Mouse (Mus musculus) embryonic stem cell, embryonic (primary cell): ENCODE measurements around the gene Ppm1l.

Experiments used
- CTCF ChIA-PET, 4 experiments: fragments of 300-600 bp in 2 of 4; fragments of 350-600 bp in 2 of 4; sonication (Branson Sonifier 250); formaldehyde crosslinking; loops; one replicate each; lab custom pipeline; 2022; ENCODE audit warnings: inconsistent platforms in 2 of 4; lab: Charles Lee
- POLR2A ChIA-PET, 4 experiments: fragments of 300-600 bp in 2 of 4; fragments of 350-600 bp in 2 of 4; sonication (Branson Sonifier 250); formaldehyde crosslinking; loops; one replicate each; lab custom pipeline; 2022; ENCODE audit warnings: antibody characterized with exemption in 4 of 4, inconsistent platforms in 1 of 4; lab: Charles Lee

Ppm1l gene

GRCm38 (mm10) chr3:69446989-69447388, 130.3 kb downstream of the Ppm1l start:
- POLR2A ChIA-PET, result no interaction called here
- CTCF ChIA-PET, result no interaction called here

- CTCF ChIA-PET, result no interaction called here
- POLR2A ChIA-PET, result interaction anchor here in 1 of 4 experiments (1.3 kb wide), 1 partner anchor 20 kb away, joined by 3 read pairs; no protein-coding TSS in a partner anchor
Measured at GRCm38 (mm10) chr3:69449041-69449440, 132.4 kb downstream of the Ppm1l start.

- CTCF ChIA-PET, result no interaction called here
- POLR2A ChIA-PET, result interaction anchor here in 1 of 4 experiments (0.6 to 1.4 kb wide), 2 partner anchors 172 to 315 kb away, joined by 3 read pairs; no protein-coding TSS in a partner anchor
Measured at GRCm38 (mm10) chr3:69454330-69454729, 137.7 kb downstream of the Ppm1l start.

- ChIA-PET CTCF (no interaction called here), POLR2A (no interaction called here)
Measured at GRCm38 (mm10) chr3:69456071-69456470, 139.4 kb downstream of the Ppm1l start.

GRCm38 (mm10) chr3:69458756-69459155, 142.1 kb downstream of the Ppm1l start:
- CTCF ChIA-PET, result no interaction called here
- POLR2A ChIA-PET, result interaction anchor here in 1 of 4 experiments (1.1 to 1.4 kb wide), 2 partner anchors 9 to 41 kb away, joined by 3 to 6 read pairs; no protein-coding TSS in a partner anchor

GRCm38 (mm10) chr3:69461956-69462355, 145.3 kb downstream of the Ppm1l start:
- ChIA-PET CTCF (no interaction called here), POLR2A (interaction anchor here in 1 of 4 experiments (0.9 kb wide), 1 partner anchor 411 kb away, joined by 3 read pairs; no protein-coding TSS in a partner anchor)

GRCm38 (mm10) chr3:69465751-69466150, 149.1 kb downstream of the Ppm1l start:
- ChIA-PET POLR2A (no interaction called here), CTCF (interaction anchor here in 2 of 4 experiments (0.6 kb wide), 2 partner anchors 30 to 149 kb away, joined by 4 to 6 read pairs; partner anchors contain the start of gene Ppm1l (in 1 of the 2))

- ChIA-PET POLR2A (interaction anchor here in 1 of 4 experiments (1.1 to 1.6 kb wide), 2 partner anchors 10 to 194 kb away, joined by 3 to 6 read pairs; no protein-coding TSS in a partner anchor), CTCF (interaction anchor here in 1 of 4 experiments (0.6 kb wide), 1 partner anchor 7 kb away, joined by 3 read pairs; no protein-coding TSS in a partner anchor)
Measured at GRCm38 (mm10) chr3:69468280-69469008, 151.8 kb downstream of the Ppm1l start.

- ChIA-PET CTCF (no interaction called here), POLR2A (interaction anchor here in 1 of 4 experiments (0.6 to 1.1 kb wide), 2 partner anchors 195 to 267 kb away, joined by 3 to 6 read pairs; no protein-coding TSS in a partner anchor)
Measured at GRCm38 (mm10) chr3:69469463-69470141, 152.9 kb downstream of the Ppm1l start.

- ChIA-PET CTCF (no interaction called here), POLR2A (no interaction called here)
Measured at GRCm38 (mm10) chr3:69470142-69470796, 153.6 kb downstream of the Ppm1l start.

- ChIA-PET CTCF (interaction anchor here in 1 of 4 experiments (0.6 kb wide), 1 partner anchor 8 kb away, joined by 3 read pairs; no protein-coding TSS in a partner anchor), POLR2A (interaction anchor here in 1 of 4 experiments (0.9 to 1.2 kb wide), 2 partner anchors 9 to 10 kb away, joined by 3 read pairs; no protein-coding TSS in a partner anchor)
Measured at GRCm38 (mm10) chr3:69475850-69476450, 159.3 kb downstream of the Ppm1l start.

- ChIA-PET CTCF (interaction anchor here in 2 of 4 experiments (0.6 to 2.5 kb wide), 2 partner anchors 241 to 249 kb away, joined by 3 to 11 read pairs; no protein-coding TSS in a partner anchor), POLR2A (interaction anchor here in 1 of 4 experiments (0.9 to 1.4 kb wide), 2 partner anchors 8 to 353 kb away, joined by 3 to 5 read pairs; partner anchors contain the start of gene Kpna4)
Measured at GRCm38 (mm10) chr3:69479937-69480336, 163.3 kb downstream of the Ppm1l start.

GRCm38 (mm10) chr3:69481835-69482234, 165.2 kb downstream of the Ppm1l start:
- CTCF ChIA-PET, result interaction anchor here in 2 of 4 experiments (0.6 to 2.5 kb wide), 5 partner anchors 74 to 243 kb away, joined by 3 to 11 read pairs (median 4); no protein-coding TSS in a partner anchor
- POLR2A ChIA-PET, result no interaction called here

GRCm38 (mm10) chr3:69484006-69484574, 167.4 kb downstream of the Ppm1l start:
- CTCF ChIA-PET, result no interaction called here

GRCm38 (mm10) chr3:69484582-69484981, 167.9 kb downstream of the Ppm1l start:
- POLR2A ChIA-PET, result interaction anchor here in 1 of 4 experiments (0.9 kb wide), 1 partner anchor 109 kb away, joined by 3 read pairs; no protein-coding TSS in a partner anchor
- CTCF ChIA-PET, result no interaction called here

More at GRCm38 (mm10) chr3:69484006-69484574, 167.4 kb downstream of the Ppm1l start:
- POLR2A ChIA-PET, result no interaction called here

GRCm38 (mm10) chr3:69485347-69485746, 168.7 kb downstream of the Ppm1l start:
- ChIA-PET CTCF (no interaction called here), POLR2A (interaction anchor here in 2 of 4 experiments (0.5 to 1.0 kb wide), 3 partner anchors 9 to 108 kb away, joined by 3 to 4 read pairs (median 3); no protein-coding TSS in a partner anchor)

- POLR2A ChIA-PET, result interaction anchor here in 1 of 4 experiments (1.0 kb wide), 1 partner anchor 10 kb away, joined by 3 read pairs; no protein-coding TSS in a partner anchor
- CTCF ChIA-PET, result no interaction called here
Measured at GRCm38 (mm10) chr3:69485756-69486155, 169.1 kb downstream of the Ppm1l start.
